Mouse (Mus musculus): ENCODE data around the gene Cyth1.

Cyth1 gene

DNA sequence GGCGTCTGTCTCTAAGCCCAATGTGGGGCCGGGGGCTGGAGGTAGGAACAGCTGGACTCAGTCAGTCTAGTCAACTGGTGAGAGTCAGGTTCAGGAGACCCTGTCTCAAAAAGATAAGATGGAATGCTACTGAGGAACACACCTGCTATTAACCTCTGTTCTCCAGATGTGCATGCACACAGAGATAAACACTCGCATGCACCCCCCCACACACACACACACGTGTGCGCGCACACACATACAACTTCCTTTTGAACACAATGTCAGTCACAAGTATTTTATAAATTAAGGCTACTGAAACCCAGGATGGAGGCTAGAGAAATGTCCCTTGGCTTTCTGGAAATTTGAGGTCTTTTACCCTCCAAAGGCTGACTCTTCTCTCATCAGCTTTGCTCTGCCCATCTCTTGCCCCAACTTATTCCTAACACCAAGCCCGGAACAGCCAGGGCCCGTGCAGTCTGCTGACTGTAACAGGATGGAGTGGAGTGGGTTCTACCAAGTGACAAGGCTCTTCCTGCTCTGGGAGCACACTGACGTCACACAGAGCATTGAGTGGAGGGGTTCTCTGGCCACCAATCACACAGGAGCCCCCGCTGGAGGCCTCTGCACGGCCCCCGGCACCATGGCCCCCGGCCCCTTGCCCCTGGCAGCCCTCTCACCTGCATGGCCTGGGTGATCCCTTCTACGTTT is 134.7 kb downstream of the Cyth1 start:
- no peak for DNase-seq (ENCODE audit: low spot score)

GRCm38 (mm10) chr11:118104001-118104400 is 144.4 kb downstream of the Cyth1 start:
- DNase-seq (ENCODE audit: low spot score) = peak; percentile 66

DNA sequence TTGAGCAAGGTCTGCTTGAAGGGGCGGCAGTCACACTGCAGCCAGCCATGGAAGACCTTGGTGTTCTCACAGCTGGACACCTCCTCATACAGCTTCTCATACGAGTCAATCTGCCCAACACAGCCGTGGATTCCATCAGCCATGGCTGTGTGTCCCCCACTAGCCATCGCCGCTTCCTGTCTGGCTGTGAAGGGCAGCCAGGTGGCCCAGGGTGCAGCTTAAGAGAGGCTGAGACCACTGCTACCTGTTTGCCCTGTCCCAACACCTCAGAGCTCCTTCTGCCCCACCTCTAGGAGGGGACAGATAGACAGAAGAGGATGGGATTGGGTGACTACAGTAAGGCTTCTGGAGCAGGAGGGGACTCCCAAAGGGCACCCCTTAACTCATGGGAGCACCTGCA is 145.0 kb downstream of the Cyth1 start:
- no peak for DNase-seq (ENCODE audit: low spot score)

DNA sequence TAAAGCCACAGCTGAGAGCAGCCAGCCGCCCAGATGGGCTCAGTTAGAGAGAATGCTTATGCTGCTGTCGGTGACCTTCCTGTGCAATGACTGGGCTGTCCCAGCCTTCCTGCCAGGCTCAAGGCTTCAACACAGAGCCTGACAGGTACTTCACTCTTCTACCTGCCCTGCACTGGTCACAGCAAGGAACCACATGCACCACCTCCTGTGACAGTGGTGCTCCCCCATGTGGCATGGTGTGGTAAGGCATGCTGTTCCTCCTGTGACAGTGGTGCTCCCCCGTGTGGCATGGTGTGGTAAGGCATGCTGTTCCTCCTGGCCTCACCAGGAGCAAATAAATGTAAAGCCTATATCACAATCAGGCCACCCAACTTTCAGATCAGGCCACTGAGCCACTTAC is 145.6 kb downstream of the Cyth1 start:
- peak; percentile 77 for DNase-seq (ENCODE audit: low spot score)

DNA sequence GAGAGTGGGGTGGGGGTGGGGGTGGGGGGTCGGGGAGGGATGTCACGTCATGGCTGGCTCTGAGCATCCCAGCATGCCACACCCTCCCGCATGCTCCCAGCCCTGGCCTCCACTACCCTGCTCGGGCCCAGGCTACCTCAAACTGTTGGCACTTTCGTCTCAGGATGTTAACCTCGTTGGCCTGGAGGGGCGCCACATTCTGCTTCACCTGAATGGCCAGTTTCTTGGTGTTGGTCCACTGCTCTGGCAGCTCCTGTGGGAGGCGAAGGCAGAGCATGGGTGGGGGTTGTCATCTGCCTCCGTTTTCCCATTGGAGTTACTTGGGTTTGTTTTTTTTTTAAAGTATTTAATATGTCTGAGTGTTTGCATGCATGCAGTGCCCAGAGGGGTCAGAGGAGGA is 147.3 kb downstream of the Cyth1 start:
- no peak for DNase-seq (ENCODE audit: low spot score)

DNA sequence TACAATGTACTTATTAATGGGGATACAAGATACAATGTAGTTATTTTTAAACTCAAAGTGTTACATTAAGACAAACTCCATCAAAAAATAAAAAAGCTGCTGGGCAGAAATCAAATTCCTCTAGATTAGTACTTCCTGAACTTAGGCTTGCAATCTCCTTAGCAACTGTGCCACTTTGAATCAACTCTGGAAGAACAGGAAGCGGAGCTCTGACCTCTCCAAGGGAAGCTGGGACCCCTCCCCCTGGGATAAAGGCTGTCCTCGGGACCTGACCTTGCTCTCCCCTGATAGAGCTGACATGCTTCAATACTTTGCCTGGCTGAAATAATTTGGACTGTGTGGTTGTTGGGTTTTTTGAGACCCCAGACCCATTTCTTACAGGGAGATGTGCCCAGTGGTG is 151.7 kb downstream of the Cyth1 start:
- no peak for DNase-seq (ENCODE audit: low spot score)

- no peak for DNase-seq (ENCODE audit: low spot score)
Observed at GRCm38 (mm10) chr11:118095004-118095403, 153.4 kb downstream of the Cyth1 start.

DNA sequence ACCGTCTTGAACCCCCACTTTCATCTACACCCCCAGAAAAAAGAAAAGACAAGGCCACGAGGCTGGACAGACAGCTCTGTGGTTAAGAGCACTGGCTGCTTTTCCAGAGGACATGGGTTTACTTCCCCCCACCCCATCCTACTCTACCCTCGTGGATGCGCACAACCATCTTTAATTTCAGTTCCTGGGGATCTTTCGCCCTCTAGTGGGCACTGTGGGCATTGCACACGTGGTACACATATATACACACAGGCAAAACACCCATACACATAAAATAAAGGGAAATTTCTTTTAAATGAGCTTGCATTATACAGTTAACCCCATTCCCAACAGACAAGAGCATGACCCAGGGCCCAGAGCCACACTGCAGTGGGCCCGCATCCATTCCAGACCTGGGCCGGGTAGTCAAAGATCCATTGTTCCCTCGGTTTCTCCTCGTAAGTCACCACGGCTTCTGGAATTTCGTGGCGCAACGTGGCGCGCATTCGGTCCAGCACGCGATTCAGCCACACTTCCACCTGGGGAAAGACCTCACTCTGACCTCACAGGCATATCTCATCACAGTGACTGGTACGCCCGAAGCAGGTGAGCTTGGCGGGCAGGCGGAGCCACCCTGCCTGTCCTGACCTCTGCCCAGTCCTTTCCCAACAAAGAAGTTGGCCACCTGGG is 157.3 kb downstream of the Cyth1 start:
- no peak for DNase-seq (ENCODE audit: low spot score)

DNA sequence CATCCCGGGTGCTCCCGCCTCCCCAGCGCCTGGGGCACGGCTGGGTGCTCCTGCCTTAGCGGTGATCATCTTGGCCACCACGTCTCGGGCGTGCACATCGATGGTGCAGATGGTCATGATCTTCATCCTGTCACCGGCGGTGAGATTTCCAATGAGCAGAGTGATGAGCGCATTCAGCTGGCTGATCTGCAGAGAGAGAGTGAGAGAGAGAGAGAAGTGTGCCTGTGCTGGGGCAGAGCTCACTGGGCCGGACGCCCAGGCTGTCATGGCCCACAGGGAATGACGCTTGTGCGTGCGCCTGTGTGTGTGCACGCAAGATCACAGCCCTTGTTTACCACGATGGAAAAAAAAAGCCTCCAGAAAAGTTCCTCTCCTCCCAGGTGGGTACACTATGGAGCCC is 159.5 kb downstream of the Cyth1 start:
- no peak for DNase-seq (ENCODE audit: low spot score)

DNA sequence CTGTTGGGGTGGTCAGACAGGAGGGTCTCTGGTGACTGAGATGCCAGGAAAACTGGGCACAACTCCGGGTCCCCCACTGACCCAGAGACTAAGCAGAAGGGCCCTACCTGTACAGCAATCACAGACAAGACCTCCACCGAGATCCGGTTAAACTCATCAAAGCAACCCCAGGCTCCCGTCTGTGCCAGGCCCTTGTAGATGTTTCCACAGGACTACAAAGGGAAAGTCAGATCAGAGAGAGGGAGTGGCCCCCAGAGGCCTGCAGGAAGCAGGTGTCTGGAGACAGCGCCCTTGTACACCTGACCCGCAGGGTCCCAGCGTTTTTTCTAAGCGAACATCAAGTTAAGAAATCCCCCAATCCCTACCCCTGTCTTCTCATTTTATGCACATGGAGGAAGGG is 162.4 kb downstream of the Cyth1 start:
- no peak for DNase-seq (ENCODE audit: low spot score)

DNA sequence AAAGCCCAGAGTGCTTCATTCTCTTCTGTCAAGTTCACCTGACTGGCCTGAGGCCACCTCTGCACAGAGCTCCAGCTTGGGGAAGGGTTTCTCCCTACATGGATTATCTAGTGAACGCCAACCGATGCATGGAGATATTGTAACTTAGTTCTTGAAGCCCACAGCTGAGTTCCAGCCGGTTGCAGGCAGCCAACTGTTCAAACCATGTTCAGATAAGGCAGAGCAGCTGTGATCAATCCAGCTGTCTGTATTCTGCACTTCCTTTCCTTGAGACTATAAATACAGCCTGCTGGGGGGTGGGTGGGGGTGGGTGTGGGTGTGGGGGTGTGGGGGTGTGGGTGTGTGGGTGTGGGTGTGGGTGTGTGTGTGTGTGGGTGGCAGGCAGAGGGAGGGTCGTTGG is 163.2 kb downstream of the Cyth1 start:
- DNase-seq (ENCODE audit: low spot score) = no peak

GRCm38 (mm10) chr11:118084266-118084665 is 164.1 kb downstream of the Cyth1 start:
- no peak for DNase-seq (ENCODE audit: low spot score)

- DNase-seq (ENCODE audit: low spot score) = peak; percentile 27
Observed at GRCm38 (mm10) chr11:118083811-118084210, 164.6 kb downstream of the Cyth1 start.

DNA sequence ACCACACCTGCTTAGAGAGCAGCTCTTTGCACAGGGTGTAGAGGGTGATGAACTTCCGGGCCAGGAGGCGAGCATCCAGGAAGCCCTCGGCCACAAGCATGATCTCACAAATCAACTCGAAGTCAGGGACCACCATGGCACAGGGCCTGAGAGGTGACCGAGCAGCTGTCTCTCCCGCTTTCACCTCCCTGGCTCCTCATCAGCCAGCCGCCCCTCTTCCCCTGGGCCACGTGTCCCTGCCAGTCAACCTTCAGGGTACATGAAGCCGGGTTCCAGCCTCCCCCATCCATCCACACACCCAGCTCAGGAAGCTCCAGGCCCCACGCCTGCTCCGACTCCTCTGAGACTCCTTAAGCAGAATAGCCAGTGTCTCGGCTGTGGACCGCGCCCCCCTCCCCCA is 166.1 kb downstream of the Cyth1 start:
- DNase-seq (ENCODE audit: low spot score) = no peak

Measured in left cerebral cortex, adult 11 months (tissue).